Mouse (Mus musculus): ENCODE measurements around the gene Chd1l.

Chd1l gene

DNA sequence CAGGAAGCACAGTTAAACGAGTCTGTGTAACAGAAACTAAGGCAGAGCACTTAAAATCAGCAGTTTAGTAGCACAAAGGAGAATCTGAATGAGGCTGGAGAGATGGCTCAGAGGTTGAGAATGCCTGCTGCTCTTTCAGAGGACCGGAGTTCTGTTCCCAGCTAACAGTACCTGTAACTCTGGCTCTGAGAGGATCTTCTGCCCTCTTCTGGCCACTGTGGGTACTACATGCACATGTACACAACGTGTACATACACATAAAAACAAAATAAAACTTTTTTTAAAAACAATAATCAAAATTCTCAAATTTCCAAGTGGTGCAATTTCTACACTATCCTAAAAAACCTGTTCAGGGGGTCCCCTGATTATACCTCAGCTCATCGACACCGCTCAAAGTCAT, 85.2 kb downstream of the Chd1l start:
- no peak for DNase-seq (ENCODE audit: low spot score in 2 of 2)

DNA sequence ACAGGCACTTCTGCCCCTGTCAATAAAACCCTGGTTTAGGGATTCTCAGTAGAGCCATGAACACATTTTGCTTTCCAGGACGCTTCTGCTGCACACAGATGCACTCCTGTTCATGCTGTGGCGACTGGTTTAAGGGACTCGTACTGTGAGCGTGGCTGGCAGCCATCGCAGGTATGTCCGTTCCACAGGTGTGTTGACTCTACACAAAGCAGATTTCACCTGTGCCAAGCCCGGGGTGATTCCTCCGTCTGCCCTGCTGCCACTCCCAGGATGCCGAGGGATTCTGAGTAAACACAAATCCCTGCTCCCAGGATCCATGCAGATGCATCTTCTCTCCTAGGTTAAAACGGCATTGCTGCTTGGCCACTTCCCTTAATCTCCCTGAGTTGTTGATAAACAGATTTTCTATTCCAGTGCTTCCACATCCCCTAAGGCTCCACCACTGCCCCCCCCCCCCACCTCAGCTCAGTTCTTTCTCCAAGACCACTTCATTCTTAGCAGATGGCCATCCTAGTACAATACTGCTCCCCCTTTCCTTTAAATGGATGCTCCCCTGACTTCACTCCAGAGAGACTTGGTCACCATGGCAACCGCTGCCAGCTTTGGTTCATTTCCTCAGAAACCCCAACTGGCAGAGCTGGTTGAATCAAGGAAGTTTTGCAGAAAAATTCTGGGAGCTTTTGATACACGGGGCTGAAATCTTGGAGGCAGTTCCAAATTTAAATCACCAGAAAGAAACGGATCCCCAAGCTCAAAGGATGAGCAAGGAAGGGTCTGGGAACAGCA, 87.9 kb downstream of the Chd1l start:
- DNase-seq (ENCODE audit: low spot score in 2 of 2) = peak; percentile 79 to 87

DNA sequence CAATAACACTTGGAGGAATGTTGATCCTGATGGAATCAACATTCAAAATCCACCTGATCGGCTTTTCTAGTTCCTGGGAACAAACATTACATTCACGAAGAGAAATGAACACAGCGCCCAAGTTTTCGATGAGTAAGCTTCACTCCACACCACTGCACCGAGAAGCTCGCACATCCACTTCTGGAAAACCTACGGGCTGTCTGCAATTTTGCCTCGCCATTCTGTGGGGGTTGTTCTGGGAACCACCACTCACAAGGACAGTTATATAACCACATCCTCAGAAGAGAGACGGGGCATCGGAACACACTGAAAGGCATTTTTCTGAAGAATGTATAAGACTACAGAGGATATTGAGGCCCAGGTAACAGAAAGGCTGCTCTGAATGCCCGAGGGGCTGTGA, 90.1 kb downstream of the Chd1l start:
- DNase-seq (ENCODE audit: low spot score in 2 of 2) = peak in 1 of 2 experiments; percentile 50

- no peak for DNase-seq (ENCODE audit: low spot score in 2 of 2)
Measured at GRCm38 (mm10) chr3:97512296-97512695, 97.7 kb downstream of the Chd1l start.

Measured in right cerebral cortex, postnatal 36 days (tissue).